Comparison of ENCODE assay signal across 18 mouse cellular contexts in the genomic region with DNA sequence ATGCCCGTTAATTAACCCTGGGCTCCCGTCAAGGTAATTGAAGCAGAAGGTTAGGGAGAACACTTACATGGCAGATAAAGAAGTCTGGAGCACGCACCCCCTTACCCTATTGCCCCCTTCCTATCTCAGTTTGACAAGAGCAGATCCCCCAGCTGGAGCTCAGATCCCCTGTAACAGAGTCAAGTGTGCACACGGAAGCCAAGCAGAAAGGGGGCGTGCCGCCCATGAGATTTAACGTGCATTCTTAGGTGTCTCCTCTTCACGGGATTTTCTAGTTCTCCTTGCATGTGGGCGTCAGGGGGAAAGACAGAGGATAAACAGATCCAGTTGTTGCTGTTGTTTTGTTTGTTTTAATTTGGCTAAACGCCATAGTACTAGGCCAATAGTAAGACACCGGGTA. TPM values are rescaled to one million over a fixed set of nuclear protein-coding genes. Genes with fewer than 3 reads are reported as not detected.
A peak's percentile ranks its signal among the peaks of the same experiment; 100 is the strongest.
DNase-seq lines count a peak whose midpoint lies in the region; ATAC-seq and TF ChIP-seq lines count a peak whose summit lies in the region.
"Had no signal": no experiment of that assay in that cellular context is flagged by ENCODE, and none has a peak within 500 bp of the region (broad histone marks: within the 10 kb centered on the region; RNA-seq: fewer than 3 reads in every experiment).

No protein-coding gene starts in this region.

- no peak overlapping the region for H3K27ac ChIP-seq in layer of hippocampus, adult 2 months
- peak overlapping the region; percentile 28 for H3K27ac ChIP-seq in forebrain, embryonic 16.5 days (ENCODE audit: low read length)
- H3K27ac ChIP-seq: embryonic facial prominence, embryonic 12.5 days; heart, embryonic 13.5 days; hindbrain, embryonic 12.5 days had no signal

- no peak for TF ChIP-seq CTCF in layer of hippocampus, adult 2 months (conservative IDR thresholded peaks at IDR 0.05)
- no peak for TF ChIP-seq CTCF in brain, embryonic 14.5 days (IDR thresholded peaks at IDR 0.05; ENCODE audit: borderline replicate concordance, extremely low read depth, insufficient read depth, insufficient read length)

- no peak for TF ChIP-seq POLR2A in brain, embryonic 14.5 days (IDR thresholded peaks at IDR 0.05; ENCODE audit: borderline replicate concordance, extremely low read depth, insufficient read depth, insufficient read length, poor library complexity, severe bottlenecking)

- H3K4me1 ChIP-seq in forebrain, embryonic 16.5 days (replicated peaks; ENCODE audit: control insufficient read depth, insufficient read depth, low read length): peaks cover 7% of the 10 kb centered on the region
- H3K4me1 ChIP-seq: embryonic facial prominence, embryonic 12.5 days; heart, embryonic 13.5 days; hindbrain, embryonic 12.5 days had no signal

- no peak overlapping the region for H3K9ac ChIP-seq in forebrain, embryonic 16.5 days (replicated peaks; ENCODE audit: low read depth, low read length)
- H3K9ac ChIP-seq: embryonic facial prominence, embryonic 12.5 days; heart, embryonic 13.5 days; hindbrain, embryonic 12.5 days had no signal

- whole genome bisulfite sequencing in forebrain, embryonic 16.5 days: 56% methylated on average over 11 of the region's 11 CpGs

- peak; percentile 61 for ATAC-seq in forebrain, embryonic 16.5 days
- ATAC-seq: hindbrain, embryonic 16.5 days; inflammation-experienced regulatory T-cells, adult 6 months had no signal

- H3K4me2 ChIP-seq in forebrain, embryonic 16.5 days (ENCODE audit: low read length): peak overlapping the region; percentile 11; the same call in 1 of the 2 replicates
- H3K4me2 ChIP-seq: embryonic facial prominence, embryonic 12.5 days; heart, embryonic 13.5 days; hindbrain, embryonic 12.5 days had no signal

- no peaks in the 10 kb centered on the region for H3K27me3 ChIP-seq in forebrain, embryonic 16.5 days (replicated peaks; ENCODE audit: control insufficient read depth, insufficient read depth, low read length)
- H3K27me3 ChIP-seq: embryonic facial prominence, embryonic 12.5 days; heart, embryonic 13.5 days; hindbrain, embryonic 12.5 days had no signal

- DNase-seq in layer of hippocampus, adult 2 months (ENCODE audit: low spot score in 2 of 2): no peak
- DNase-seq in layer of hippocampus, postnatal 36 days: no peak
- DNase-seq in brain, embryonic 14.5 days (ENCODE audit: low read depth): peak; percentile 50
- DNase-seq in retina, postnatal 1 day: peak; percentile 11
- DNase-seq in cerebellum, postnatal 10 days: no peak
- DNase-seq: adrenal gland, adult 2 months; adrenal gland, postnatal 25 days; cerebellum, adult 2 months; cerebellum, postnatal 25 days; gastrocnemius, postnatal 36 days; heart, adult 11 months; heart, postnatal 4 days had no signal

- H3K9me3 ChIP-seq in forebrain, embryonic 16.5 days (ENCODE audit: control insufficient read depth, low read length): no peaks in the 10 kb centered on the region
- H3K9me3 ChIP-seq: embryonic facial prominence, embryonic 12.5 days; hindbrain, embryonic 12.5 days had no signal

- peak overlapping the region; percentile 4; the same call in 1 of the 2 replicates for H3K4me3 ChIP-seq in layer of hippocampus, adult 2 months
- no peak overlapping the region for H3K4me3 ChIP-seq in forebrain, embryonic 16.5 days (replicated peaks; ENCODE audit: low read length)
- H3K4me3 ChIP-seq: embryonic facial prominence, embryonic 12.5 days; heart, embryonic 13.5 days; hindbrain, embryonic 12.5 days had no signal

- H3K36me3 ChIP-seq in forebrain, embryonic 16.5 days (ENCODE audit: control insufficient read depth, insufficient read depth): no peaks in the 10 kb centered on the region
- H3K36me3 ChIP-seq: embryonic facial prominence, embryonic 12.5 days; heart, embryonic 13.5 days; hindbrain, embryonic 12.5 days had no signal

RNA-seq across cellular contexts. Expression of a gene that starts 37.6 kb away (rescaled TPM):
- 10 to 100 TPM; 26.3 to 31.2 TPM for total RNA-seq in layer of hippocampus, adult 2 months (2021)
- 10 to 100 TPM; 28.1 to 31.7 TPM for total RNA-seq in layer of hippocampus, postnatal 36 days (2021)
- 7.2 and 8.6 TPM in 2 replicates for polyA plus RNA-seq in brain, embryonic 14.5 days (2012; rRNA removed)
- polyA plus RNA-seq in forebrain, embryonic 16.5 days (2015; fragmentation: Nextera tagmentation; extraction: Ambion mirVana): 18.5 and 23.2 TPM in 2 replicates

Comparison
In these comparisons a context has a peak if more than half of its experiments do, and no peak if none do; other contexts are left out.
1. DNase-seq: peak in brain, embryonic 14.5 days (single experiment) and retina, postnatal 1 day (single experiment); none in layer of hippocampus, adult 2 months (0 of 2), layer of hippocampus, postnatal 36 days (0 of 2) and cerebellum, postnatal 10 days (0 of 2).